Mouse (Mus musculus) ES-E14 (cell line): ENCODE data around the gene Klhl26. TPM values are rescaled to one million over a fixed set of nuclear protein-coding genes. Genes with fewer than 3 reads are reported as not detected.

Experiments used
- DNase-seq: peaks from one replicate; pipeline ENCODE4 v3.0.0-alpha.2; 2013; ENCODE audit warnings: low read depth, low spot score
- H3K27ac ChIP-seq: 2 replicates; pipeline ENCODE4 v1.5.1; 2012; ENCODE audit warnings: low read depth, mild to moderate bottlenecking, low read length, moderate library complexity, mixed read lengths; ENCODE audit not compliant: poor library complexity, insufficient read depth, severe bottlenecking
- H3K36me3 ChIP-seq: 2 replicates; pipeline ENCODE4 v1.6.1; 2012; ENCODE audit warnings: mild to moderate bottlenecking, low read length, moderate library complexity, mixed read lengths; ENCODE audit not compliant: control insufficient read depth, poor library complexity, insufficient read depth, severe bottlenecking
- H3K4me1 ChIP-seq, 2 experiments: fragments of 150-350 bp in 1 of 2; sonication (generic) in 1 of 2; 2 replicates each; pipeline ENCODE4 v1.6.1; 2012; ENCODE audit warnings: low read length in 2 of 2, mild to moderate bottlenecking in 1 of 2, mixed read lengths in 1 of 2; ENCODE audit not compliant: control insufficient read depth in 2 of 2, insufficient read depth in 2 of 2, poor library complexity in 1 of 2
- H3K4me3 ChIP-seq, 2 experiments: fragments of 150-350 bp in 1 of 2; sonication (generic) in 1 of 2; 2 replicates each; pipeline ENCODE4 v1.5.1; 2012; ENCODE audit warnings: low read length in 2 of 2, low read depth in 1 of 2, mild to moderate bottlenecking in 1 of 2, mixed read lengths in 1 of 2; ENCODE audit not compliant: insufficient read depth in 1 of 2, poor library complexity in 1 of 2, severe bottlenecking in 1 of 2
- H3K9ac ChIP-seq: 2 replicates; pipeline ENCODE4 v1.6.1; 2012; ENCODE audit warnings: low read depth, mild to moderate bottlenecking, low read length, mixed read lengths; ENCODE audit not compliant: poor library complexity, insufficient read depth, severe bottlenecking
- H3K9me3 ChIP-seq: fragments of 150-350 bp; sonication (generic); 2 replicates; pipeline ENCODE4 v1.6.1; 2012; ENCODE audit warnings: low read depth, mild to moderate bottlenecking, low read length; ENCODE audit not compliant: control insufficient read depth, insufficient read depth
- CHD2 ChIP-seq: IDR thresholded peaks from 2 replicates; pipeline ENCODE4 v1.6.1; 2014; ENCODE audit warnings: mild to moderate bottlenecking, low read depth, low read length, inconsistent platforms
- HCFC1 ChIP-seq: IDR thresholded peaks from 2 replicates; pipeline ENCODE4 v1.6.1; 2012; ENCODE audit warnings: low read length, inconsistent platforms, borderline replicate concordance; ENCODE audit not compliant: insufficient read depth
- MAFK ChIP-seq: IDR thresholded peaks from 2 replicates; pipeline ENCODE4 v1.6.1; 2014; ENCODE audit warnings: mild to moderate bottlenecking, low read depth, low read length, inconsistent platforms; ENCODE audit not compliant: insufficient read depth
- ZC3H11A ChIP-seq: IDR thresholded peaks from 2 replicates; pipeline ENCODE4 v1.6.1; 2012; ENCODE audit warnings: low read depth, mild to moderate bottlenecking, inconsistent platforms, low read length, borderline replicate concordance
- ZNF384 ChIP-seq: IDR thresholded peaks from 2 replicates; pipeline ENCODE4 v1.6.1; 2012; ENCODE audit warnings: low read depth, low read length, inconsistent platforms
- in situ Hi-C, 2 experiments: fragments of 600-800 bp; cut with MboI; formaldehyde crosslinking; loops; one replicate each; pipeline ENCODE4 v1.15.1; 2025; ENCODE audit warnings: low sequenced_read_pairs in 2 of 2, inconsistent platforms in 1 of 2; ENCODE audit not compliant: unreplicated experiment in 2 of 2
- total RNA-seq: library from RNA; depleted of rRNA; stranded (reverse); fragments of 300-350 nt; gene quantifications from 2 replicates; pipeline ENCODE4 v1.2.3, GENCODE M21; 2012

Klhl26 gene
- total RNA-seq, 1 experiment: 22.8 TPM

- Histone ChIP-seq H3K4me1 (no peaks in the 10 kb centered on the region; a peak in 1 of 4 replicates), H3K9me3 (no peaks in the 10 kb centered on the region), H3K9ac (no peak overlapping the region), H3K36me3 (no peaks in the 10 kb centered on the region), H3K27ac (no peak overlapping the region), H3K4me3 (no peak overlapping the region)
- DNase-seq: no peak
- TF ChIP-seq CHD2: no peak
- TF ChIP-seq HCFC1: no peak
- TF ChIP-seq MAFK: no peak
- TF ChIP-seq ZNF384: no peak
- TF ChIP-seq ZC3H11A: no peak
- in situ Hi-C loops: no loop called here
Observed at GRCm38 (mm10) chr8:70417914-70418313, 58.9 kb downstream of the Klhl26 start.

GRCm38 (mm10) chr8:70416941-70417340 is 59.8 kb downstream of the Klhl26 start:
- TF ChIP-seq HCFC1 (no peak), ZC3H11A (no peak), CHD2 (no peak), ZNF384 (no peak), MAFK (no peak)
- Histone ChIP-seq H3K4me3 (no peak overlapping the region), H3K9me3 (no peaks in the 10 kb centered on the region), H3K9ac (no peak overlapping the region), H3K36me3 (no peaks in the 10 kb centered on the region), H3K4me1 (no peaks in the 10 kb centered on the region; a peak in 1 of 4 replicates), H3K27ac (no peak overlapping the region)
- in situ Hi-C loops: no loop called here
- no peak for DNase-seq

- Histone ChIP-seq H3K4me1 (no peaks in the 10 kb centered on the region; a peak in 1 of 4 replicates), H3K9ac (no peak overlapping the region), H3K9me3 (no peaks in the 10 kb centered on the region), H3K27ac (no peak overlapping the region), H3K4me3 (no peak overlapping the region), H3K36me3 (no peaks in the 10 kb centered on the region)
- TF ChIP-seq ZC3H11A: 0 out of 2 replicates have a peak, but pooled peaks have one; percentile 14
- TF ChIP-seq ZNF384: no peak
- no peak for TF ChIP-seq CHD2
- DNase-seq: peak; percentile 54
- in situ Hi-C loops: no loop called here
Observed at GRCm38 (mm10) chr8:70415540-70416451, 61.0 kb downstream of the Klhl26 start.

GRCm38 (mm10) chr8:70414310-70414946 is 62.3 kb downstream of the Klhl26 start:
- TF ChIP-seq HCFC1: no peak
- TF ChIP-seq MAFK: no peak
- TF ChIP-seq ZNF384: no peak
- TF ChIP-seq CHD2: no peak
- TF ChIP-seq ZC3H11A: no peak
- in situ Hi-C loops: no loop called here
- H3K4me3 ChIP-seq: no peak overlapping the region
- H3K27ac ChIP-seq: no peak overlapping the region
- H3K36me3 ChIP-seq: no peaks in the 10 kb centered on the region
- no peaks in the 10 kb centered on the region; a peak in 1 of 4 replicates for H3K4me1 ChIP-seq
- no peak for DNase-seq
- H3K9ac ChIP-seq: no peak overlapping the region
- H3K9me3 ChIP-seq: no peaks in the 10 kb centered on the region
